Comparison of ENCODE assay signal across 7 mouse cellular contexts in genomic region chr1:85896110-85896509, GRCm38 (mm10). TPM values are rescaled to one million over a fixed set of nuclear protein-coding genes. Genes with fewer than 3 reads are reported as not detected.
DNase-seq lines count a peak whose midpoint lies in the region; ATAC-seq lines count a peak whose summit lies in the region.

No protein-coding gene starts in this region.

- H3K27me3 ChIP-seq in liver, embryonic 11.5 days (replicated peaks; ENCODE audit: control insufficient read depth, insufficient read depth, low read length), result no peaks in the 10 kb centered on the region
- no peaks in the 10 kb centered on the region for H3K27me3 ChIP-seq in forebrain, embryonic 14.5 days (replicated peaks; ENCODE audit: control insufficient read depth, insufficient read depth, low read length)
- no peaks in the 10 kb centered on the region for H3K27me3 ChIP-seq in limb, embryonic 15.5 days
- H3K27me3 ChIP-seq in stomach, embryonic 15.5 days (replicated peaks), result no peaks in the 10 kb centered on the region

- peak overlapping the region; percentile 84 for H3K4me3 ChIP-seq in liver, embryonic 11.5 days (ENCODE audit: low read depth, low read length)
- H3K4me3 ChIP-seq in forebrain, embryonic 14.5 days (ENCODE audit: low read depth, low read length), result peak overlapping the region; percentile 67
- H3K4me3 ChIP-seq in limb, embryonic 15.5 days, result peak overlapping the region; percentile 81
- peak overlapping the region; percentile 61 for H3K4me3 ChIP-seq in stomach, embryonic 15.5 days (replicated peaks)

- peak overlapping the region; percentile 95 for H3K4me2 ChIP-seq in liver, embryonic 11.5 days
- H3K4me2 ChIP-seq in forebrain, embryonic 14.5 days (ENCODE audit: low read length), result peak overlapping the region; percentile 93
- peak overlapping the region; percentile 76 for H3K4me2 ChIP-seq in limb, embryonic 15.5 days
- peak overlapping the region; percentile 83 for H3K4me2 ChIP-seq in stomach, embryonic 15.5 days

- H3K27ac ChIP-seq in liver, embryonic 11.5 days (ENCODE audit: low read depth, low read length), result no peak overlapping the region
- H3K27ac ChIP-seq in forebrain, embryonic 14.5 days (ENCODE audit: low read depth, low read length), result no peak overlapping the region; the same call in 1 of the 2 replicates
- peak overlapping the region; percentile 91; the same call in 1 of the 2 replicates for H3K27ac ChIP-seq in limb, embryonic 15.5 days
- peak overlapping the region; percentile 78; the same call in 1 of the 2 replicates for H3K27ac ChIP-seq in stomach, embryonic 15.5 days

- WGBS in liver, embryonic 11.5 days, result 70% methylated on average over 5 of the region's 5 CpGs
- 69% methylated on average over 5 of the region's 5 CpGs for WGBS in forebrain, embryonic 14.5 days
- 78% methylated on average over 5 of the region's 5 CpGs for WGBS in limb, embryonic 15.5 days
- 76% methylated on average over 5 of the region's 5 CpGs for WGBS in stomach, embryonic 15.5 days

- no peaks in the 10 kb centered on the region for H3K9me3 ChIP-seq in liver, embryonic 11.5 days (ENCODE audit: control insufficient read depth, low read length)
- H3K9me3 ChIP-seq in forebrain, embryonic 14.5 days (replicated peaks; ENCODE audit: control insufficient read depth, low read length), result no peaks in the 10 kb centered on the region
- no peaks in the 10 kb centered on the region for H3K9me3 ChIP-seq in limb, embryonic 15.5 days
- H3K9me3 ChIP-seq in stomach, embryonic 15.5 days, result no peaks in the 10 kb centered on the region

- no peak for ATAC-seq in liver, embryonic 11.5 days (replicated peaks; ENCODE audit: low FRiP score)
- no peak for ATAC-seq in forebrain, embryonic 14.5 days
- no peak for ATAC-seq in limb, embryonic 15.5 days (ENCODE audit: insufficient number of reproducible peaks, low FRiP score, low TSS enrichment, low read depth)
- ATAC-seq in stomach, embryonic 15.5 days (ENCODE audit: insufficient read depth, low FRiP score, low read depth), result no peak

- no peak for DNase-seq in liver, embryonic 11.5 days (ENCODE audit: low spot score)
- no peak for DNase-seq in liver
- DNase-seq in forebrain, embryonic 14.5 days (ENCODE audit: low spot score), result no peak
- DNase-seq in thymus, postnatal 4 days, result no peak
- no peak for DNase-seq in cerebellum, postnatal 14 days

- H3K4me1 ChIP-seq in liver, embryonic 11.5 days (replicated peaks; ENCODE audit: control insufficient read depth, insufficient read depth, low read length), result peaks cover 45% of the 10 kb centered on the region
- peaks cover 56% of the 10 kb centered on the region for H3K4me1 ChIP-seq in forebrain, embryonic 14.5 days (ENCODE audit: control insufficient read depth, insufficient read depth, low read length)
- H3K4me1 ChIP-seq in limb, embryonic 15.5 days, result peaks cover 63% of the 10 kb centered on the region
- peaks cover 52% of the 10 kb centered on the region for H3K4me1 ChIP-seq in stomach, embryonic 15.5 days

- no peaks in the 10 kb centered on the region for H3K36me3 ChIP-seq in liver, embryonic 11.5 days (ENCODE audit: control insufficient read depth, insufficient read depth, low read length)
- no peaks in the 10 kb centered on the region for H3K36me3 ChIP-seq in forebrain, embryonic 14.5 days (ENCODE audit: control insufficient read depth, insufficient read depth, low read length)
- 0 out of 2 replicates have a peak, but pooled peaks cover 4% of the 10 kb centered on the region for H3K36me3 ChIP-seq in limb, embryonic 15.5 days
- no peaks in the 10 kb centered on the region for H3K36me3 ChIP-seq in stomach, embryonic 15.5 days

- no peak overlapping the region for H3K9ac ChIP-seq in liver, embryonic 11.5 days (ENCODE audit: low read depth, low read length)
- peak overlapping the region; percentile 83 for H3K9ac ChIP-seq in forebrain, embryonic 14.5 days (ENCODE audit: low read length)
- no peak overlapping the region for H3K9ac ChIP-seq in limb, embryonic 15.5 days
- no peak overlapping the region for H3K9ac ChIP-seq in stomach, embryonic 15.5 days

RNA-seq across cellular contexts. Expression of gene Itm2c, which starts 2.0 kb away (rescaled TPM):
- polyA plus RNA-seq in liver, embryonic 11.5 days (2014; fragmentation: Nextera tagmentation; extraction: Ambion mirVana), result 39.7 and 41.8 TPM in 2 replicates
- polyA plus RNA-seq in forebrain, embryonic 14.5 days (2014; fragmentation: Nextera tagmentation; extraction: Ambion mirVana), result 149 and 157 TPM in 2 replicates
- 306 and 309 TPM in 2 replicates for polyA plus RNA-seq in limb, embryonic 15.5 days (2015; fragmentation: Nextera tagmentation; extraction: Ambion mirVana)
- 165 and 178 TPM in 2 replicates for polyA plus RNA-seq in stomach, embryonic 15.5 days (2015; fragmentation: Nextera tagmentation; extraction: Ambion mirVana)

RNA-seq across cellular contexts. Expression of gene 4933407L21Rik, which starts 32.2 kb away (rescaled TPM):
- polyA plus RNA-seq in liver, embryonic 11.5 days (2014; fragmentation: Nextera tagmentation; extraction: Ambion mirVana), result not detected in 2 replicates
- polyA plus RNA-seq in forebrain, embryonic 14.5 days (2014; fragmentation: Nextera tagmentation; extraction: Ambion mirVana), result 4.0 and 4.2 TPM in 2 replicates
- 0.35 and 0.55 TPM in 2 replicates for polyA plus RNA-seq in limb, embryonic 15.5 days (2015; fragmentation: Nextera tagmentation; extraction: Ambion mirVana)
- polyA plus RNA-seq in stomach, embryonic 15.5 days (2015; fragmentation: Nextera tagmentation; extraction: Ambion mirVana), result 0.39 and 0.58 TPM in 2 replicates

Comparison
In these comparisons a context has a peak if more than half of its experiments do, and no peak if none do; other contexts are left out.
1. H3K27ac ChIP-seq: peak in limb, embryonic 15.5 days (single experiment) and stomach, embryonic 15.5 days (single experiment); none in liver, embryonic 11.5 days (single experiment) and forebrain, embryonic 14.5 days (single experiment).
2. Peak in every context shown above with its lines, with median percentiles within 50 percentile points of each other: H3K4me2 ChIP-seq and H3K4me3 ChIP-seq.